Mouse (Mus musculus): Measurements from ENCODE around the gene Cpne8.

GRCm38 (mm10) chr15:90647011-90647577 is 32.1 kb downstream of the Cpne8 start:
- TF ChIP-seq CTCF (IDR thresholded peaks at IDR 0.05; ENCODE audit: extremely low read depth, insufficient read length, insufficient replicate concordance, low read depth, low read length), result no peak
- TF ChIP-seq POLR2A (IDR thresholded peaks at IDR 0.05; ENCODE audit: low read depth, low read length), result no peak
